ENCODE assay signal across 27 mouse cellular contexts in genomic region chr6:146851916-146852315, GRCm38 (mm10). TPM values are rescaled to one million over a fixed set of nuclear protein-coding genes. Genes with fewer than 3 reads are reported as not detected.
"Had no signal": no experiment of that assay in that cellular context is flagged by ENCODE, and none has a peak within 500 bp of the region (broad histone marks: within the 10 kb centered on the region; RNA-seq: fewer than 3 reads in every experiment).

No protein-coding gene starts in this region.

- H3K9ac ChIP-seq: heart, embryonic 12.5 days; hindbrain, embryonic 12.5 days; hindbrain, embryonic 14.5 days; intestine, embryonic 15.5 days; limb, embryonic 12.5 days had no signal

- DNase-seq: gastrocnemius, adult 2 months; gastrocnemius, postnatal 10 days; gastrocnemius, postnatal 25 days; heart, adult 18-20 months; heart, postnatal 10 days; heart, postnatal 4 days; kidney, adult 18-20 months; kidney, adult 8-10 months; kidney, postnatal 25 days; kidney, postnatal 4 days; liver had no signal

- ATAC-seq: hindbrain, embryonic 16.5 days; inflammation-experienced regulatory T-cells, adult 6 months; intestine, embryonic 15.5 days; intestine, postnatal 0 days had no signal

- H3K27ac ChIP-seq: gastrocnemius, adult 2 months; heart, embryonic 10.5 days; hindbrain, embryonic 10.5 days; hindbrain, embryonic 12.5 days; hindbrain, embryonic 14.5 days; intestine, embryonic 15.5 days; layer of hippocampus, adult 2 months; left cerebral cortex, adult 2 months; limb, embryonic 10.5 days; limb, embryonic 12.5 days had no signal

- H3K9me3 ChIP-seq: heart, embryonic 10.5 days; hindbrain, embryonic 12.5 days; intestine, embryonic 15.5 days; limb, embryonic 12.5 days had no signal

- H3K4me3 ChIP-seq: gastrocnemius, adult 2 months; heart, embryonic 10.5 days; heart, embryonic 12.5 days; hindbrain, embryonic 10.5 days; hindbrain, embryonic 12.5 days; intestine, embryonic 15.5 days; layer of hippocampus, adult 2 months; left cerebral cortex, adult 2 months; limb, embryonic 10.5 days; limb, embryonic 12.5 days had no signal

- H3K4me1 ChIP-seq: hindbrain, embryonic 12.5 days; intestine, embryonic 15.5 days; limb, embryonic 12.5 days had no signal

- H3K36me3 ChIP-seq: heart, embryonic 10.5 days; heart, embryonic 12.5 days; hindbrain, embryonic 10.5 days; hindbrain, embryonic 12.5 days; intestine, embryonic 15.5 days; limb, embryonic 10.5 days; limb, embryonic 12.5 days had no signal

- H3K27me3 ChIP-seq: heart, embryonic 12.5 days; hindbrain, embryonic 12.5 days; intestine, embryonic 15.5 days; limb, embryonic 12.5 days had no signal

- H3K4me2 ChIP-seq: hindbrain, embryonic 12.5 days; hindbrain, embryonic 14.5 days; intestine, embryonic 15.5 days; limb, embryonic 12.5 days had no signal

RNA-seq across cellular contexts. Expression of gene Smco2, which starts 2.0 kb away (rescaled TPM):
- polyA plus RNA-seq: heart, embryonic 10.5 days; heart, embryonic 12.5 days; hindbrain, embryonic 10.5 days; hindbrain, embryonic 12.5 days; hindbrain, embryonic 14.5 days; hindbrain, embryonic 16.5 days; inflammation-experienced regulatory T-cells, adult 6 months; intestine, embryonic 15.5 days; intestine, postnatal 0 days; kidney, embryonic 14.5 days; kidney, embryonic 16.5 days; limb, embryonic 10.5 days; limb, embryonic 12.5 days; limb, embryonic 14.5 days had no signal
